Mouse (Mus musculus) limb, embryonic 14.5 days (tissue): ENCODE data around the gene Txndc9. TPM values are rescaled to one million over a fixed set of nuclear protein-coding genes. Genes with fewer than 3 reads are reported as not detected.

ENCODE experiments used
- ATAC-seq: fragments of 200-750 bp; cut with Nextera tagmentation; 2 replicates; pipeline ENCODE4 v1.8.0; 2017; ENCODE audit warnings: low read depth, moderate number of reproducible peaks, moderate TSS enrichment; ENCODE audit not compliant: low FRiP score
- DNase-seq: peaks from one replicate; pipeline ENCODE4 v3.0.0-alpha.2; 2015; ENCODE audit warnings: low spot score
- H3K27ac ChIP-seq: fragments of 300-500 bp; sonication (generic); replicated peaks from 2 replicates; pipeline ENCODE4 v1.5.1; 2014; ENCODE audit warnings: low read depth, mild to moderate bottlenecking, low read length, moderate library complexity, mixed read lengths
- H3K27me3 ChIP-seq: fragments of 300-500 bp; sonication (generic); 2 replicates; pipeline ENCODE4 v1.6.1; 2014; ENCODE audit warnings: low read length, mixed read lengths; ENCODE audit not compliant: control insufficient read depth, insufficient read depth
- H3K36me3 ChIP-seq: fragments of 300-500 bp; sonication (generic); 2 replicates; pipeline ENCODE4 v1.6.1; 2014; ENCODE audit warnings: mild to moderate bottlenecking, low read length, moderate library complexity, mixed read lengths; ENCODE audit not compliant: control insufficient read depth, insufficient read depth
- H3K4me1 ChIP-seq: fragments of 300-500 bp; sonication (generic); 2 replicates; pipeline ENCODE4 v1.6.1; 2014; ENCODE audit warnings: antibody characterized with exemption, low read length, mixed read lengths; ENCODE audit not compliant: control insufficient read depth, insufficient read depth
- H3K4me2 ChIP-seq: fragments of 300-500 bp; sonication (generic); replicated peaks from 2 replicates; pipeline ENCODE4 v1.6.1; 2014; ENCODE audit warnings: low read depth, mild to moderate bottlenecking, low read length, moderate library complexity; ENCODE audit not compliant: severe bottlenecking
- H3K4me3 ChIP-seq: fragments of 300-500 bp; sonication (generic); replicated peaks from 2 replicates; pipeline ENCODE4 v1.5.1; 2014; ENCODE audit warnings: low read length
- H3K9ac ChIP-seq: fragments of 300-500 bp; sonication (generic); 2 replicates; pipeline ENCODE4 v1.6.1; 2014; ENCODE audit warnings: mild to moderate bottlenecking, low read depth, low read length, moderate library complexity; ENCODE audit not compliant: severe bottlenecking
- H3K9me3 ChIP-seq: fragments of 300-500 bp; sonication (generic); 2 replicates; pipeline ENCODE4 v1.6.1; 2016; ENCODE audit warnings: low read length; ENCODE audit not compliant: control insufficient read depth
- POLR2A ChIP-seq: fragments of 200-500 bp; IDR thresholded peaks from 2 replicates; pipeline ENCODE4 v1.8.0; 2012; ENCODE audit warnings: inconsistent platforms, mild to moderate bottlenecking, moderate library complexity, borderline replicate concordance; ENCODE audit not compliant: insufficient read depth, insufficient read length; ENCODE audit errors: extremely low read depth
- WGBS: fragments of 180-500 bp; shearing (Covaris S2); extraction: QIAGEN DNeasy Blood & Tissue Kit; methylation state at CpG from one replicate; pipeline ENCODE4 v1.1.7; 2014; 5-methylcytosine and 5-hydroxymethylcytosine counted together
- polyA plus RNA-seq, 2 experiments: library from polyadenylated mRNA; depleted of rRNA in 1 of 2; stranded (reverse) in 1 of 2; unstranded in 1 of 2; fragments of >200 nt; fragmentation: Nextera tagmentation in 1 of 2; extraction: Ambion mirVana in 1 of 2; gene quantifications; 2 replicates each; pipeline versions ENCODE4 v1.2.1 to v1.2.3; 2012 to 2014

Gene Txndc9
- polyA plus RNA-seq, 2 experiments: 57.8 to 141 TPM

GRCm38 (mm10) chr1:38003046-38003445 lies 5.4 kb upstream of the Txndc9 start:
- Histone ChIP-seq H3K27me3 (no peaks in the 10 kb centered on the region), H3K36me3 (no peaks in the 10 kb centered on the region), H3K9me3 (no peaks in the 10 kb centered on the region), H3K4me2 (no peak overlapping the region), H3K4me3 (no peak overlapping the region), H3K4me1 (peaks cover 4% of the 10 kb centered on the region; the same call in 1 of the 2 replicates), H3K27ac (no peak overlapping the region), H3K9ac (no peak overlapping the region)
- WGBS: 91% methylated on average over 3 of the region's 3 CpGs
- no peak for ATAC-seq
- no peak for DNase-seq
- no peak for TF ChIP-seq POLR2A

GRCm38 (mm10) chr1:38001956-38002355 lies 4.3 kb upstream of the Txndc9 start:
- Histone ChIP-seq H3K27me3 (no peaks in the 10 kb centered on the region), H3K4me2 (no peak overlapping the region), H3K9me3 (no peaks in the 10 kb centered on the region), H3K27ac (no peak overlapping the region), H3K9ac (no peak overlapping the region), H3K4me1 (peaks cover 4% of the 10 kb centered on the region; the same call in 1 of the 2 replicates), H3K36me3 (no peaks in the 10 kb centered on the region), H3K4me3 (no peak overlapping the region)
- WGBS: 93% methylated on average over 9 of the region's 9 CpGs
- ATAC-seq (no peak), DNase-seq (no peak)
- no peak for TF ChIP-seq POLR2A

GRCm38 (mm10) chr1:38000844-38001243 lies 3.2 kb upstream of the Txndc9 start:
- no peak for TF ChIP-seq POLR2A
- Histone ChIP-seq H3K4me3 (no peak overlapping the region), H3K9ac (no peak overlapping the region), H3K4me2 (no peak overlapping the region), H3K27ac (no peak overlapping the region), H3K27me3 (no peaks in the 10 kb centered on the region), H3K9me3 (no peaks in the 10 kb centered on the region), H3K36me3 (no peaks in the 10 kb centered on the region), H3K4me1 (peaks cover 10% of the 10 kb centered on the region)
- DNase-seq (no peak), ATAC-seq (no peak)
- 96% methylated on average over 8 of the region's 8 CpGs for WGBS

GRCm38 (mm10) chr1:37999552-37999951 lies 1.9 kb upstream of the Txndc9 start:
- Histone ChIP-seq H3K4me1 (peaks cover 10% of the 10 kb centered on the region), H3K27me3 (no peaks in the 10 kb centered on the region), H3K9ac (no peak overlapping the region), H3K27ac (no peak overlapping the region), H3K9me3 (no peaks in the 10 kb centered on the region), H3K4me3 (no peak overlapping the region), H3K36me3 (peaks cover 10% of the 10 kb centered on the region), H3K4me2 (no peak overlapping the region)
- WGBS: 75% methylated on average over 3 of the region's 3 CpGs
- no peak for TF ChIP-seq POLR2A
- ATAC-seq (no peak), DNase-seq (no peak)

- DNase-seq (no peak), ATAC-seq (no peak; the same call in 1 of the 2 replicates)
- Histone ChIP-seq H3K27me3 (no peaks in the 10 kb centered on the region), H3K27ac (peak overlapping the region; percentile 92), H3K4me2 (peak overlapping the region; percentile 89), H3K4me3 (peak overlapping the region; percentile 95), H3K9me3 (no peaks in the 10 kb centered on the region), H3K36me3 (peaks cover 20% of the 10 kb centered on the region), H3K4me1 (peaks cover 10% of the 10 kb centered on the region), H3K9ac (peak overlapping the region; percentile 88)
- 6% methylated on average over 19 of the region's 47 CpGs for WGBS
- TF ChIP-seq POLR2A: no peak
Measured at GRCm38 (mm10) chr1:37998371-37999199, 892 bp upstream of the Txndc9 start.
